Mouse (Mus musculus) brain, embryonic 14.5 days (tissue): ENCODE measurements at regions not wholly inside any gene's neighbourhood (a gene's known extent, or its start where the extent isn't known, plus 50 kb on each side); places are given as distances from the start of the nearest gene placed in this dataset.

Experiments
- CTCF ChIP-seq: fragments of 200-500 bp; IDR thresholded peaks from 2 replicates; pipeline ENCODE4 v1.5.1; 2012; ENCODE audit warnings: inconsistent platforms, mild to moderate bottlenecking, moderate library complexity, borderline replicate concordance; ENCODE audit not compliant: insufficient read depth, insufficient read length; ENCODE audit errors: extremely low read depth
- POLR2A ChIP-seq: fragments of 200-500 bp; IDR thresholded peaks from 2 replicates; pipeline ENCODE4 v1.6.1; 2012; ENCODE audit warnings: mild to moderate bottlenecking, inconsistent platforms, borderline replicate concordance; ENCODE audit not compliant: poor library complexity, insufficient read depth, insufficient read length, severe bottlenecking; ENCODE audit errors: extremely low read depth

GRCm38 (mm10) chrX:167119288-167119687, 89.8 kb downstream of the Tmsb4x start:
- TF ChIP-seq CTCF (no peak), POLR2A (no peak)
